Mouse (Mus musculus) kidney, adult 2 months (tissue): ENCODE measurements at regions not wholly inside any gene's neighbourhood (a gene's known extent, or its start where the extent isn't known, plus 50 kb on each side); places are given as distances from the start of the nearest gene placed in this dataset.

ENCODE experiments used
- CTCF ChIP-seq: fragments of 200-500 bp; conservative IDR thresholded peaks from 2 replicates; pipeline ENCODE4 v1.5.1; 2011; ENCODE audit warnings: low read depth, mild to moderate bottlenecking, control low read depth, low read length, moderate library complexity, mixed read lengths; ENCODE audit not compliant: insufficient read depth, insufficient read length
- POLR2A ChIP-seq: fragments of 200-500 bp; IDR thresholded peaks from one replicate; pipeline ENCODE4 v1.6.1; 2011; ENCODE audit warnings: low read depth, low read length, control low read depth

GRCm38 (mm10) chr1:55949606-55950005 lies 543.9 kb downstream of the Plcl1 start:
- TF ChIP-seq CTCF (no peak), POLR2A (no peak)
